Mouse (Mus musculus) stomach, embryonic 14.5 days (tissue): ENCODE measurements around the gene Mindy4. TPM values are rescaled to one million over a fixed set of nuclear protein-coding genes. Genes with fewer than 3 reads are reported as not detected.

Experiments used
- ATAC-seq: fragments of 200-750 bp; cut with Nextera tagmentation; 2 replicates; pipeline ENCODE4 v1.8.0; 2017; ENCODE audit warnings: low read depth, moderate TSS enrichment; ENCODE audit not compliant: insufficient number of reproducible peaks, insufficient read depth, low FRiP score
- H3K27ac ChIP-seq: fragments of 300-500 bp; sonication (generic); 2 replicates; pipeline ENCODE4 v1.5.1; 2014; ENCODE audit warnings: mild to moderate bottlenecking, low read length, moderate library complexity, mixed read lengths
- H3K27me3 ChIP-seq: fragments of 300-500 bp; sonication (generic); 2 replicates; pipeline ENCODE4 v1.6.1; 2014; ENCODE audit warnings: low read length, control low read depth, mixed read lengths; ENCODE audit not compliant: control insufficient read depth, insufficient read depth
- H3K36me3 ChIP-seq: fragments of 300-500 bp; sonication (generic); 2 replicates; pipeline ENCODE4 v1.6.1; 2014; ENCODE audit warnings: mild to moderate bottlenecking, control low read depth, low read length, moderate library complexity, mixed read lengths; ENCODE audit not compliant: control insufficient read depth, insufficient read depth
- H3K4me1 ChIP-seq: fragments of 300-500 bp; sonication (generic); 2 replicates; pipeline ENCODE4 v1.6.1; 2014; ENCODE audit warnings: low read length, control low read depth, mixed read lengths; ENCODE audit not compliant: control insufficient read depth, insufficient read depth
- H3K4me2 ChIP-seq: fragments of 300-500 bp; sonication (generic); replicated peaks from 2 replicates; pipeline ENCODE4 v1.6.1; 2014; ENCODE audit warnings: low read depth, low read length, control low read depth
- H3K4me3 ChIP-seq: fragments of 300-500 bp; sonication (generic); 2 replicates; pipeline ENCODE4 v1.5.1; 2014; ENCODE audit warnings: low read depth, low read length, control low read depth
- H3K9ac ChIP-seq: fragments of 300-500 bp; sonication (generic); replicated peaks from 2 replicates; pipeline ENCODE4 v1.6.1; 2014; ENCODE audit warnings: low read depth, mild to moderate bottlenecking, control low read depth, low read length, moderate library complexity, mixed read lengths
- H3K9me3 ChIP-seq: fragments of 300-500 bp; sonication (generic); 2 replicates; pipeline ENCODE4 v1.6.1; 2016; ENCODE audit warnings: low read depth, low read length, control low read depth; ENCODE audit not compliant: control insufficient read depth
- WGBS: fragments of 180-500 bp; shearing (Covaris S2); extraction: QIAGEN DNeasy Blood & Tissue Kit; methylation state at CpG from one replicate; pipeline ENCODE4 v1.1.7; 2014; 5-methylcytosine and 5-hydroxymethylcytosine counted together
- polyA plus RNA-seq: library from polyadenylated mRNA; unstranded; fragments of >200 nt; fragmentation: Nextera tagmentation; extraction: Ambion mirVana; gene quantifications from 2 replicates; pipeline ENCODE4 v1.2.1, GENCODE M21; 2014

Gene Mindy4
- polyA plus RNA-seq, 1 experiment from 2014 or later: 18.0 TPM

DNA sequence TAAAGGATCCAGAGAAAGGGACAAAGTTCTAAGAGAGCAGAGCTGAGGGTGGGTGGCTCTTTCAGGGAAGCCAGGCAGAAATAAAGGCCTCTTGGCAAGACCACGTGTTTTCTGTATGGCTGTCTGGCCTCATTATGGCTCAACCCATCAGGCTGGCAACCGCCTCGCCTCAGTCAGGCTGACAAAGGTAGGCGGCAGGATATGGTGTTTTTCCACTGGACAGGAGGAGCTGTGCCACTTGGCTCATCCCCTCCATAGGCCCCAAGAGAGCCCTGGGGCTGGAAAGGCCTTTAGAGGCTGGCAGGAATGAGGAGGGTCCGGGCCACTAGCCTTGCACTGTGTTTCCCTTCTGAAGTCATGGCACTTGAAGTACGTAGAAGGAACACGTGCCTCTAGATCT lies 69.8 kb downstream of the Mindy4 start:
- no peak overlapping the region for H3K4me2 ChIP-seq
- WGBS: 90% methylated on average over 7 of the region's 7 CpGs
- H3K4me1 ChIP-seq: no peaks in the 10 kb centered on the region
- no peak overlapping the region for H3K4me3 ChIP-seq
- H3K27ac ChIP-seq: no peak overlapping the region
- no peaks in the 10 kb centered on the region for H3K36me3 ChIP-seq
- H3K9me3 ChIP-seq: no peaks in the 10 kb centered on the region
- ATAC-seq: no peak
- H3K9ac ChIP-seq: no peak overlapping the region
- no peaks in the 10 kb centered on the region for H3K27me3 ChIP-seq

DNA sequence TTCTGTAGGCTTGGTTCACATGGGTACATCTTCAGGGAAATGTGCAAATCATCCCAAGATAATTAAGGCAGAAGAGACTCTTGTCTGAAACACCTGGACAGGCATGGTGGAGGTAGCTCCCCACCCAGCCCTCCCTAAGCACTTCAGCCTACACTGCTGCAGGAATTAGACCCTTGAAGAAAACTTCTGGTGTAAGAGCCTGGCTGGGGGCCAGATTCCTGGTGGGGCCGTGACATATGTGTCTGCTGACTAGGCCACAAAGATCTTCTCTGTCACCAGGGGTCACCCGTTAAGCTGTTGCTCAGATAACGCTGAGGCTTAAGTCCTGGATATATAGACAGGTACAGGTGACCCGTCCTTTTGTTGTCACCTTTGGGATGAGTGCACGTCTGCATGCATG lies 70.3 kb downstream of the Mindy4 start:
- no peak for ATAC-seq
- Histone ChIP-seq H3K27me3 (no peaks in the 10 kb centered on the region), H3K27ac (no peak overlapping the region), H3K4me3 (no peak overlapping the region), H3K4me1 (no peaks in the 10 kb centered on the region), H3K4me2 (no peak overlapping the region), H3K9me3 (no peaks in the 10 kb centered on the region), H3K9ac (no peak overlapping the region), H3K36me3 (no peaks in the 10 kb centered on the region)
- WGBS: 82% methylated on average over 5 of the region's 5 CpGs

GRCm38 (mm10) chr6:55275000-55275399 lies 71.8 kb downstream of the Mindy4 start:
- no peak overlapping the region for H3K9ac ChIP-seq
- ATAC-seq: no peak
- H3K4me3 ChIP-seq: no peak overlapping the region
- no peaks in the 10 kb centered on the region for H3K36me3 ChIP-seq
- 82% methylated on average over 10 of the region's 10 CpGs for WGBS
- H3K9me3 ChIP-seq: no peaks in the 10 kb centered on the region
- H3K27me3 ChIP-seq: no peaks in the 10 kb centered on the region
- no peak overlapping the region for H3K4me2 ChIP-seq
- H3K4me1 ChIP-seq: no peaks in the 10 kb centered on the region
- no peak overlapping the region for H3K27ac ChIP-seq

DNA sequence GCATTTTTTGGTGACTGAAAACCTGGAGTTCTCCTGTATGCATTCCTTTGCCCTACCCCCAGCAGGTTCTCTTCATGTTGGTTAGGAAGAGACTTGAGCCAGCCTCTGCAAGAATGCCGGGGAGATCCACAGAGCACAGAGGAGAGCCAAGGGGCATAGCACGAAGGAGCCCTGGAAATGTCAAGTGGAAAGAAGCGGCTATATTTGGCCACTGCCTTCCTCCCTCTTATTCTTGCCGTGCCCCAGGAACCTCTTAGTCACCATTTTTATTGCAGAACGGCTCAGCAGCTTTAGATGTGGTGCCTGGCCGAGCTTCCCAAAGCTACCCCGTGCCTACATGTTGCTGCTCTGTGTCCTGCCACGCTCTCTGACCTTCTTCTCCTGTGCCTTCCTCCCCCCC lies 72.6 kb downstream of the Mindy4 start:
- WGBS: 80% methylated on average over 8 of the region's 8 CpGs
- H3K9me3 ChIP-seq: no peaks in the 10 kb centered on the region
- H3K27me3 ChIP-seq: no peaks in the 10 kb centered on the region
- no peaks in the 10 kb centered on the region for H3K36me3 ChIP-seq
- H3K4me2 ChIP-seq: no peak overlapping the region
- H3K4me1 ChIP-seq: no peaks in the 10 kb centered on the region
- no peak overlapping the region for H3K4me3 ChIP-seq
- H3K9ac ChIP-seq: no peak overlapping the region
- ATAC-seq: no peak
- H3K27ac ChIP-seq: no peak overlapping the region

GRCm38 (mm10) chr6:55276692-55277282 lies 73.6 kb downstream of the Mindy4 start:
- Histone ChIP-seq H3K4me2 (no peak overlapping the region), H3K4me3 (no peak overlapping the region), H3K27ac (no peak overlapping the region), H3K27me3 (no peaks in the 10 kb centered on the region), H3K4me1 (no peaks in the 10 kb centered on the region), H3K9me3 (no peaks in the 10 kb centered on the region), H3K36me3 (no peaks in the 10 kb centered on the region), H3K9ac (no peak overlapping the region)
- 83% methylated on average over 4 of the region's 4 CpGs for WGBS
- ATAC-seq: no peak

DNA sequence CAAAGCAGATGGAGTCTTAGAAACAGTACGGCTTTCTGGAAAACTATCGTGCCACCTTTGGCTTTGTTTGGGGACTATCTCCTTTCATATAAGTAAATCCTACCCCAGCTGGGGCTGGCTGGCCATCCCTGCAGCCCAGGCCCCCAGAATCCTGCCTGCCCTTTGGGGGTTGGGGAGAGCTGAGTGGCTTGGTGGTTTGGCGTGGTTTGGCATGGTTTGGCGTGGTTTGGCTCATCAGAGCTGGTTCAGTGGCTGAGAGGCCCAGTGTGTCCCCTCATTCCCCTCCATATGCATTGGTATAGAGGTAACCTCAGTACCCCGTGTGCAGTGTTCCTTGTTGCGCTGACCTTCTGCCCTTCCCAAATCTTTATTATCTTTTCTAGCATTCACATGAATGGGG lies 74.9 kb downstream of the Mindy4 start:
- H3K4me3 ChIP-seq: no peak overlapping the region
- no peak overlapping the region for H3K9ac ChIP-seq
- no peaks in the 10 kb centered on the region for H3K9me3 ChIP-seq
- WGBS: 79% methylated on average over 6 of the region's 6 CpGs
- no peaks in the 10 kb centered on the region for H3K27me3 ChIP-seq
- H3K4me1 ChIP-seq: no peaks in the 10 kb centered on the region
- H3K36me3 ChIP-seq: no peaks in the 10 kb centered on the region
- H3K4me2 ChIP-seq: no peak overlapping the region
- H3K27ac ChIP-seq: no peak overlapping the region
- no peak for ATAC-seq

DNA sequence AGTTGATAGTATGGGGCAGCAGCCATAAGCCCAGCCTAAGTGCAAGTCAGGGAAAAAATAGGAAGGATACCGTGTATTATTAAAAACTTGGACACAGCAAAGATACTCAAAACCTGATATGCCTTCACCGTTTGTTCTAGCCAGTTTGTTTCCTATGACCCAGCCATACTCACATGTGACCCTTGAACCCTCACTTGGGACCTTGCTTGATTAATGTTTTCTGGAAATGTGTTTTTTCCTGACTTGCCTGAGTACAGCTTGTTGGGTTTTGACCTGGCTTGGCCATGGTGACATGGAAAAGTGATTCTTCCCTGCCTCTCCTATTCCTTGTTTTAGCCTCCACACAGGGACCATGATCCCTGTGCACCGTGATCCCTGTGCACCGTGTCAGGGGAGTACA lies 75.3 kb downstream of the Mindy4 start:
- ATAC-seq: no peak
- H3K27ac ChIP-seq: no peak overlapping the region
- H3K36me3 ChIP-seq: no peaks in the 10 kb centered on the region
- H3K4me1 ChIP-seq: no peaks in the 10 kb centered on the region
- 69% methylated on average over 4 of the region's 4 CpGs for WGBS
- H3K9ac ChIP-seq: no peak overlapping the region
- H3K4me2 ChIP-seq: no peak overlapping the region
- H3K9me3 ChIP-seq: no peaks in the 10 kb centered on the region
- H3K4me3 ChIP-seq: no peak overlapping the region
- H3K27me3 ChIP-seq: no peaks in the 10 kb centered on the region

- Histone ChIP-seq H3K9ac (no peak overlapping the region), H3K36me3 (no peaks in the 10 kb centered on the region), H3K27me3 (no peaks in the 10 kb centered on the region), H3K4me1 (no peaks in the 10 kb centered on the region), H3K4me2 (no peak overlapping the region), H3K27ac (no peak overlapping the region), H3K4me3 (no peak overlapping the region), H3K9me3 (no peaks in the 10 kb centered on the region)
- no peak for ATAC-seq
- WGBS: 86% methylated on average over 8 of the region's 8 CpGs
These were observed 77.8 kb downstream of the Mindy4 start for GRCm38 (mm10) chr6:55280979-55281378.

DNA sequence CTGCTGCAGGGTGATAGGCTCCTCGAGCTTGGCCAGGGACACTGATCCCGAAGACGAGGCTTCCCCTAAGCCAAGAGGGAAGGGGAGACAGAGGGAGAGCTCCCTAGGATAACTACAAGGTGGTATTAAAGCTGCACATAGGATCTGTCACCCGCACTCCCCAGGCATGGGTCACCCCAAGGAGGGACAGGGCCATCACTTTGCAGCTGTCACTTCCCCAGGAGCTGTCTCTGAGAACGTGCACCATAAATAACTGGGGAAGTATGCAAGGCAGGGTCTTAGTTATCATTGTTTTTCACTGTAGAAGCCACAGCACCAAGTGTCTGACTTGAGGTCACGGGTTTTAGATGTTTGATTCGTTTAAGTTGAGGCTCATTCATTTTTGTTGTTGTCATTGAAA lies 78.5 kb downstream of the Mindy4 start:
- Histone ChIP-seq H3K9me3 (no peaks in the 10 kb centered on the region), H3K4me2 (no peak overlapping the region), H3K27me3 (no peaks in the 10 kb centered on the region), H3K27ac (no peak overlapping the region), H3K4me1 (no peaks in the 10 kb centered on the region), H3K36me3 (no peaks in the 10 kb centered on the region), H3K9ac (no peak overlapping the region), H3K4me3 (no peak overlapping the region)
- ATAC-seq: no peak
- 87% methylated on average over 7 of the region's 7 CpGs for WGBS
